Mouse (Mus musculus) brain, embryonic 14.5 days (tissue): Measurements from ENCODE around the gene Serpine1.

ENCODE experiments used
- CTCF ChIP-seq: fragments of 200-500 bp; IDR thresholded peaks from 2 replicates; pipeline ENCODE4 v1.5.1; 2012; ENCODE audit warnings: inconsistent platforms, mild to moderate bottlenecking, moderate library complexity, borderline replicate concordance; ENCODE audit not compliant: insufficient read depth, insufficient read length; ENCODE audit errors: extremely low read depth
- POLR2A ChIP-seq: fragments of 200-500 bp; IDR thresholded peaks from 2 replicates; pipeline ENCODE4 v1.6.1; 2012; ENCODE audit warnings: mild to moderate bottlenecking, inconsistent platforms, borderline replicate concordance; ENCODE audit not compliant: poor library complexity, insufficient read depth, insufficient read length, severe bottlenecking; ENCODE audit errors: extremely low read depth

- TF ChIP-seq POLR2A (no peak), CTCF (no peak)
These were observed 36.0 kb upstream of the Serpine1 start for GRCm38 (mm10) chr5:137108111-137108510.
